In the genomic region with DNA sequence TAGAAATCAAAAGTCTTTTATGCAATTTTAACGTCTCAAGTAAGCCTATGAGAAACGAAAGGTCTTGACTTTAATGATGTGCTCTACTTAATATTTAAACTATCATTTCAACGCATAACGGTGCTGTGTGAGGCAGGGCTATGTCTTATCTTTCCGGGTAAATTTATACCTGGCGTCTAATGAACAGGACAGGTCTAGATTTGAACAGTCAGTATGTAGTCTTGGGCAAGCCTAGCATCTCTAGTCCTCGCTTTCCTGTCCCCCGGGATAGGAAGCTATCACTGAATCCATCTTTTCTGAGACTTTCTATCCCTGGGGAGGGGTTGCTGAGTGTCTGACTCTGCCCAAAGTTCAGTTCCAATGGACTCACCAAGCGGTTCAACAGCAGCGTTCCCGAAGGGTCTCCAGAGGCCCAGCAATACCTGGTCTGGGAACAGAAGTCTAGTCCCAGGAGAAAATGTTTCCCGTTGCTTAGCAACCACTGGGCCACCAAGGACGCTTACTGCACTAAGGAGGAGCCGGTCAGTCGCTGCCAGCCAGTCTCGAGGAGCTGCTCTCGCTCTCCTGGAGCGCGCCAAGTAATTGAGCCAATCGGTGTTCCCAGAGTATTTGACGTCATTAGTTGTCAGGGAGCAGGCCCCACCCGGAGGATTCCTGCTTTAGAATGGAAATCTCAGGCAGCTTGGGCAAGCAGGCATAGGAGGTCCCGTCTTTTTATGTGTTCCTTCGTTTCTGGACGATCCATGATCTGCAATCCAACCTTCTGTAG, we compare ENCODE assay signal across 8 mouse cellular contexts. TPM values are rescaled to one million over a fixed set of nuclear protein-coding genes. Genes with fewer than 3 reads are reported as not detected.
DNase-seq lines count a peak whose midpoint lies in the region; ATAC-seq and TF ChIP-seq lines count a peak whose summit lies in the region.

A gene (minus strand): TSS at position 463 of the 769 bp plus-strand sequence.

- TF ChIP-seq CTCF in heart, postnatal 0 days (IDR thresholded peaks at IDR 0.05; ENCODE audit: low read depth) = no peak
- no peak for TF ChIP-seq CTCF in liver, embryonic 14.5 days (IDR thresholded peaks at IDR 0.05; ENCODE audit: low read depth)

- 0 out of 2 replicates have a peak, but pooled peaks cover 5% of the 10 kb centered on the region for H3K27me3 ChIP-seq in forebrain, embryonic 12.5 days
- H3K27me3 ChIP-seq in heart, postnatal 0 days (ENCODE audit: control insufficient read depth, insufficient read depth, low read length) = no peaks in the 10 kb centered on the region
- H3K27me3 ChIP-seq in liver, embryonic 14.5 days (ENCODE audit: control insufficient read depth, insufficient read depth, low read length) = no peaks in the 10 kb centered on the region
- H3K27me3 ChIP-seq in stomach, embryonic 15.5 days (replicated peaks) = no peaks in the 10 kb centered on the region

- no peaks in the 10 kb centered on the region for H3K36me3 ChIP-seq in forebrain, embryonic 12.5 days (replicated peaks)
- H3K36me3 ChIP-seq in heart, postnatal 0 days (replicated peaks; ENCODE audit: control insufficient read depth, insufficient read depth, low read length) = no peaks in the 10 kb centered on the region
- H3K36me3 ChIP-seq in liver, embryonic 14.5 days (replicated peaks; ENCODE audit: control insufficient read depth, insufficient read depth, low read depth) = no peaks in the 10 kb centered on the region
- H3K36me3 ChIP-seq in stomach, embryonic 15.5 days = no peaks in the 10 kb centered on the region

- H3K9me3 ChIP-seq in forebrain, embryonic 12.5 days = no peaks in the 10 kb centered on the region
- no peaks in the 10 kb centered on the region for H3K9me3 ChIP-seq in heart, postnatal 0 days (replicated peaks; ENCODE audit: control insufficient read depth, low read length)
- H3K9me3 ChIP-seq in liver, embryonic 14.5 days (ENCODE audit: control insufficient read depth, low read length) = no peaks in the 10 kb centered on the region
- H3K9me3 ChIP-seq in stomach, embryonic 15.5 days = no peaks in the 10 kb centered on the region

- ATAC-seq in CD4-positive, CD25-positive, alpha-beta regulatory T cell, adult 4 months = peak; percentile 94
- peak; percentile 100 for ATAC-seq in forebrain, embryonic 12.5 days (ENCODE audit: low FRiP score)
- ATAC-seq in heart, postnatal 0 days (ENCODE audit: insufficient read depth, low read depth) = peak; percentile 94
- ATAC-seq in liver, embryonic 14.5 days (ENCODE audit: insufficient read depth) = peak; percentile 91
- peak; percentile 96 for ATAC-seq in stomach, embryonic 15.5 days (ENCODE audit: insufficient read depth, low FRiP score, low read depth)

- H3K4me2 ChIP-seq in forebrain, embryonic 12.5 days = peak within 1 kb of the TSS; percentile 63
- peak within 1 kb of the TSS; percentile 64 for H3K4me2 ChIP-seq in heart, postnatal 0 days (ENCODE audit: low read depth, low read length)
- H3K4me2 ChIP-seq in liver, embryonic 14.5 days (ENCODE audit: low read depth) = peak within 1 kb of the TSS; percentile 67
- peak within 1 kb of the TSS; percentile 53 for H3K4me2 ChIP-seq in stomach, embryonic 15.5 days

- no peak for TF ChIP-seq EP300 in heart, postnatal 0 days (IDR thresholded peaks at IDR 0.05; ENCODE audit: low read depth)
- no peak for TF ChIP-seq EP300 in liver, embryonic 14.5 days (IDR thresholded peaks at IDR 0.05; ENCODE audit: low read depth)

- no peak within 1 kb of the TSS for H3K27ac ChIP-seq in forebrain, embryonic 12.5 days
- peak within 1 kb of the TSS; percentile 89 for H3K27ac ChIP-seq in heart, postnatal 0 days (ENCODE audit: low read depth)
- no peak within 1 kb of the TSS for H3K27ac ChIP-seq in liver, embryonic 14.5 days
- H3K27ac ChIP-seq in stomach, embryonic 15.5 days = peak within 1 kb of the TSS; percentile 71

- H3K4me1 ChIP-seq in forebrain, embryonic 12.5 days = peaks cover 7% of the 10 kb centered on the region
- H3K4me1 ChIP-seq in heart, postnatal 0 days (ENCODE audit: control insufficient read depth, insufficient read depth) = peaks cover 3% of the 10 kb centered on the region; the same call in 1 of the 2 replicates
- no peaks in the 10 kb centered on the region; a peak in 1 of 4 replicates for H3K4me1 ChIP-seq in liver, embryonic 14.5 days (replicated peaks; ENCODE audit: control insufficient read depth in 2 of 2, insufficient read depth in 2 of 2, low read length in 1 of 2)
- peaks cover 6% of the 10 kb centered on the region; the same call in 1 of the 2 replicates for H3K4me1 ChIP-seq in stomach, embryonic 15.5 days

- H3K4me3 ChIP-seq in forebrain, embryonic 12.5 days (replicated peaks) = peak within 1 kb of the TSS; percentile 37
- peak within 1 kb of the TSS; percentile 38 for H3K4me3 ChIP-seq in heart, postnatal 0 days (ENCODE audit: low read depth, low read length)
- H3K4me3 ChIP-seq in liver, embryonic 14.5 days (ENCODE audit: insufficient read depth in 1 of 2, low read depth in 2 of 2, low read length in 2 of 2) = peak within 1 kb of the TSS; percentile 39 to 55
- H3K4me3 ChIP-seq in stomach, embryonic 15.5 days (replicated peaks) = peak within 1 kb of the TSS; percentile 38

- DNase-seq in c-Kit-positive CD71-negative TER-119-negative erythroid progenitor cells, embryonic 14.5 days (ENCODE audit: low read depth) = peak; percentile 77
- DNase-seq in heart, postnatal 0 days (ENCODE audit: low spot score) = peak; percentile 97
- DNase-seq in kidney, postnatal 36 days = peak; percentile 91 to 96
- DNase-seq in liver, embryonic 14.5 days (ENCODE audit: low read depth in 3 of 3, low spot score in 3 of 3) = peak; percentile 65 to 80 (median 78)
- peak; percentile 82 for DNase-seq in neural tube, embryonic 10.5 days (ENCODE audit: extremely low spot score, low spot score)

- 33% methylated on average over 25 of the region's 25 CpGs for WGBS in forebrain, embryonic 12.5 days
- 31% methylated on average over 25 of the region's 25 CpGs for WGBS in heart, postnatal 0 days
- 32% methylated on average over 25 of the region's 25 CpGs for WGBS in liver, embryonic 14.5 days (ENCODE audit: insufficient replicate concordance)
- WGBS in stomach, embryonic 15.5 days = 30% methylated on average over 25 of the region's 25 CpGs

- peak within 1 kb of the TSS; percentile 13; the same call in 1 of the 2 replicates for H3K9ac ChIP-seq in forebrain, embryonic 12.5 days
- H3K9ac ChIP-seq in heart, postnatal 0 days (replicated peaks; ENCODE audit: low read depth, low read length) = peak within 1 kb of the TSS; percentile 39; the same call in 1 of the 2 replicates
- H3K9ac ChIP-seq in liver, embryonic 14.5 days (replicated peaks) = no peak within 1 kb of the TSS
- no peak within 1 kb of the TSS for H3K9ac ChIP-seq in stomach, embryonic 15.5 days

RNA-seq across cellular contexts. Expression of the gene that starts here (rescaled TPM):
- polyA plus RNA-seq in CD4-positive, CD25-positive, alpha-beta regulatory T cell, adult 4 months (2017; shearing (Covaris generic)) = not detected
- 0.12 and 0.15 TPM in 2 replicates for polyA plus RNA-seq in forebrain, embryonic 12.5 days (2016; fragmentation: Nextera tagmentation; extraction: Ambion mirVana)
- total RNA-seq in heart, postnatal 0 days (2014; rRNA removed; ENCODE audit: low replicate concordance) = 0.39 TPM in 1 of 2 replicates, not detected in the other
- polyA plus RNA-seq in heart, postnatal 0 days (2015; fragmentation: Nextera tagmentation; extraction: Ambion mirVana) = 0.11 and 0.12 TPM in 2 replicates
- polyA plus RNA-seq in liver, embryonic 14.5 days (2012; rRNA removed) = 0.01 TPM in 2 replicates
- polyA plus RNA-seq in liver, embryonic 14.5 days (2014; fragmentation: Nextera tagmentation; extraction: Ambion mirVana) = 0.01 TPM in 1 of 2 replicates, not detected in the other
- 0.05 and 0.06 TPM in 2 replicates for polyA plus RNA-seq in stomach, embryonic 15.5 days (2015; fragmentation: Nextera tagmentation; extraction: Ambion mirVana)

Comparison
In these comparisons a context has a peak if more than half of its experiments do, and no peak if none do; other contexts are left out.
1. Peak in ATAC-seq in CD4-positive, CD25-positive, alpha-beta regulatory T cell, adult 4 months; RNA of the gene not detected or under 1 TPM.
2. Peak in ATAC-seq, H3K4me3 ChIP-seq, H3K9ac ChIP-seq and H3K4me2 ChIP-seq in forebrain, embryonic 12.5 days; RNA of the gene not detected or under 1 TPM.
3. Peak in DNase-seq, ATAC-seq, H3K4me3 ChIP-seq, H3K27ac ChIP-seq, H3K9ac ChIP-seq and H3K4me2 ChIP-seq in heart, postnatal 0 days; RNA of the gene not detected or under 1 TPM.
4. Peak in DNase-seq, ATAC-seq, H3K4me3 ChIP-seq and H3K4me2 ChIP-seq in liver, embryonic 14.5 days; RNA of the gene not detected or under 1 TPM.
5. Peak in ATAC-seq, H3K4me3 ChIP-seq, H3K27ac ChIP-seq and H3K4me2 ChIP-seq in stomach, embryonic 15.5 days; RNA of the gene not detected or under 1 TPM.